Mouse (Mus musculus) liver, adult 2 months (tissue): ENCODE results near the gene Snrpd2.

Experiments used
- CTCF ChIP-seq: fragments of 200-500 bp; IDR thresholded peaks from 2 replicates; pipeline ENCODE4 v1.5.1; 2011; ENCODE audit warnings: low read depth, low read length, control low read depth
- POLR2A ChIP-seq: fragments of 200-500 bp; IDR thresholded peaks from 2 replicates; pipeline ENCODE4 v1.6.1; 2011; ENCODE audit warnings: low read length, control low read depth; ENCODE audit not compliant: insufficient read depth; ENCODE audit errors: extremely low read depth

DNA sequence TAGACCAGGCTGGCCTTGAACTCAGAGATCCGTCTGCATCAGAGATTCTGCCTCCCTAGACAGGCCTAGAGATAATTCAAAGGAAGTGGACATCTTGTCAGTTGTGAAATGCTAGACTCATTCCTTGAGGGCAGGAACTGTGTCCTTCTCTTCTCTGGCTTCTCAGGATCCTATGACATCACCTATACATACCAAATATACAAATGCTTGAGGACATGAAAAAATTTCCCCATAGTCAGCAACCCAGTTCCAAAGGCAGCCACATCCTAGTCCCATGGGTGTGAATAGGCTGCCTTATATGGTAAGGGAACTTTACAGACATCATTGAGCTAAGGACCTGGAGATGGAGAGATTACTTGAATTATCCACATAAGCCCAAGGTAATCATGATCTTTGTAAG is 40.0 kb upstream of the Snrpd2 start:
- no peak for TF ChIP-seq CTCF
- TF ChIP-seq POLR2A, result no peak
